14 mouse cellular contexts compared by ENCODE assay signal in genomic region chr4:138267869-138268268, GRCm38 (mm10). TPM values are rescaled to one million over a fixed set of nuclear protein-coding genes. Genes with fewer than 3 reads are reported as not detected.
ATAC-seq and TF ChIP-seq lines count a peak whose summit lies in the region.
"Had no signal": no experiment of that assay in that cellular context is flagged by ENCODE, and none has a peak within 500 bp of the region (broad histone marks: within the 10 kb centered on the region; RNA-seq: fewer than 3 reads in every experiment).

No protein-coding gene starts in this region.

- no peaks in the 10 kb centered on the region for H3K36me3 ChIP-seq in liver, embryonic 16.5 days (ENCODE audit: control insufficient read depth, insufficient read depth)
- H3K36me3 ChIP-seq in liver, embryonic 12.5 days: no peaks in the 10 kb centered on the region
- H3K36me3 ChIP-seq in intestine, embryonic 15.5 days: no peaks in the 10 kb centered on the region
- no peaks in the 10 kb centered on the region for H3K36me3 ChIP-seq in intestine, postnatal 0 days (ENCODE audit: control insufficient read depth, insufficient read depth)
- no peaks in the 10 kb centered on the region for H3K36me3 ChIP-seq in heart, embryonic 12.5 days
- H3K36me3 ChIP-seq: embryonic facial prominence, embryonic 10.5 days; embryonic facial prominence, embryonic 12.5 days; forebrain, embryonic 15.5 days; G1E had no signal

- H3K4me2 ChIP-seq in liver, embryonic 16.5 days (ENCODE audit: low read depth, low read length): no peak overlapping the region
- no peak overlapping the region for H3K4me2 ChIP-seq in liver, embryonic 12.5 days
- H3K4me2 ChIP-seq in intestine, embryonic 15.5 days (replicated peaks): no peak overlapping the region
- 0 out of 2 replicates have a peak overlapping the region, but pooled peaks have one; percentile 17 for H3K4me2 ChIP-seq in intestine, postnatal 0 days (replicated peaks; ENCODE audit: low read depth)
- no peak overlapping the region for H3K4me2 ChIP-seq in heart, embryonic 12.5 days
- H3K4me2 ChIP-seq: embryonic facial prominence, embryonic 12.5 days; forebrain, embryonic 13.5 days; forebrain, embryonic 15.5 days had no signal

- WGBS in liver, embryonic 16.5 days (ENCODE audit: insufficient replicate concordance): 72% methylated on average over 10 of the region's 10 CpGs
- WGBS in liver, embryonic 12.5 days (ENCODE audit: insufficient replicate concordance): 71% methylated on average over 10 of the region's 10 CpGs
- 70% methylated on average over 10 of the region's 10 CpGs for WGBS in intestine, embryonic 15.5 days
- WGBS in intestine, postnatal 0 days: 41% methylated on average over 10 of the region's 10 CpGs
- 81% methylated on average over 10 of the region's 10 CpGs for WGBS in heart, embryonic 12.5 days

- no peak overlapping the region for H3K4me3 ChIP-seq in liver, embryonic 16.5 days (ENCODE audit: low read depth, low read length)
- H3K4me3 ChIP-seq in liver, embryonic 12.5 days: no peak overlapping the region
- H3K4me3 ChIP-seq in intestine, embryonic 15.5 days (replicated peaks): no peak overlapping the region
- no peak overlapping the region for H3K4me3 ChIP-seq in intestine, postnatal 0 days (ENCODE audit: low read depth, low read length)
- H3K4me3 ChIP-seq in heart, embryonic 12.5 days: no peak overlapping the region
- H3K4me3 ChIP-seq: embryonic facial prominence, embryonic 10.5 days; embryonic facial prominence, embryonic 12.5 days; forebrain, embryonic 13.5 days; forebrain, embryonic 15.5 days had no signal

- peaks cover under 1% of the 10 kb centered on the region; the same call in 1 of the 2 replicates for H3K4me1 ChIP-seq in liver, embryonic 16.5 days (ENCODE audit: control insufficient read depth, low read depth, low read length)
- peaks cover 1% of the 10 kb centered on the region; the same call in 1 of the 2 replicates for H3K4me1 ChIP-seq in liver, embryonic 12.5 days
- 0 out of 2 replicates have a peak, but pooled peaks cover 3% of the 10 kb centered on the region for H3K4me1 ChIP-seq in intestine, embryonic 15.5 days (replicated peaks)
- no peaks in the 10 kb centered on the region for H3K4me1 ChIP-seq in intestine, postnatal 0 days (replicated peaks; ENCODE audit: control insufficient read depth, insufficient read depth, low read length)
- H3K4me1 ChIP-seq in heart, embryonic 12.5 days (replicated peaks): peaks cover 8% of the 10 kb centered on the region
- H3K4me1 ChIP-seq: embryonic facial prominence, embryonic 12.5 days had no signal

- no peak for TF ChIP-seq CTCF in intestine, postnatal 0 days (IDR thresholded peaks at IDR 0.05; ENCODE audit: low read depth)

- no peak overlapping the region for H3K27ac ChIP-seq in liver, embryonic 16.5 days (ENCODE audit: low read length)
- no peak overlapping the region for H3K27ac ChIP-seq in liver, embryonic 12.5 days
- H3K27ac ChIP-seq in intestine, embryonic 15.5 days: no peak overlapping the region
- H3K27ac ChIP-seq in intestine, postnatal 0 days (ENCODE audit: low read depth, low read length): no peak overlapping the region
- H3K27ac ChIP-seq in heart, embryonic 12.5 days (ENCODE audit: poor library complexity, severe bottlenecking): no peak overlapping the region
- H3K27ac ChIP-seq: embryonic facial prominence, embryonic 10.5 days; embryonic facial prominence, embryonic 12.5 days; forebrain, embryonic 13.5 days; forebrain, embryonic 15.5 days had no signal

- no peaks in the 10 kb centered on the region for H3K27me3 ChIP-seq in liver, embryonic 16.5 days (ENCODE audit: control insufficient read depth, insufficient read depth, low read depth, low read length)
- peaks cover 28% of the 10 kb centered on the region for H3K27me3 ChIP-seq in liver, embryonic 12.5 days (replicated peaks)
- H3K27me3 ChIP-seq in intestine, embryonic 15.5 days (replicated peaks): no peaks in the 10 kb centered on the region
- no peaks in the 10 kb centered on the region for H3K27me3 ChIP-seq in intestine, postnatal 0 days (replicated peaks; ENCODE audit: control insufficient read depth, insufficient read depth, low read length)
- H3K27me3 ChIP-seq in heart, embryonic 12.5 days (replicated peaks): peaks cover 44% of the 10 kb centered on the region
- H3K27me3 ChIP-seq: Patski had no signal

- no peak overlapping the region for H3K9ac ChIP-seq in liver, embryonic 16.5 days (ENCODE audit: low read depth, low read length)
- no peak overlapping the region for H3K9ac ChIP-seq in liver, embryonic 12.5 days
- H3K9ac ChIP-seq in intestine, embryonic 15.5 days: no peak overlapping the region
- H3K9ac ChIP-seq in intestine, postnatal 0 days (ENCODE audit: low read depth, low read length): no peak overlapping the region
- H3K9ac ChIP-seq in heart, embryonic 12.5 days: no peak overlapping the region
- H3K9ac ChIP-seq: embryonic facial prominence, embryonic 12.5 days; forebrain, embryonic 13.5 days; forebrain, embryonic 15.5 days had no signal

- ATAC-seq in liver, embryonic 16.5 days (ENCODE audit: low read depth): peak; percentile 5; the same call in 1 of the 2 replicates
- ATAC-seq in liver, embryonic 12.5 days: no peak
- ATAC-seq in intestine, embryonic 15.5 days: peak; percentile 57
- ATAC-seq in intestine, postnatal 0 days: peak; percentile 84
- no peak for ATAC-seq in heart, embryonic 12.5 days (ENCODE audit: insufficient number of reproducible peaks, low FRiP score)
- ATAC-seq: activated CD4-positive, CD25-positive, alpha-beta regulatory T cell, adult 4 months; CD4-positive, CD25-positive, alpha-beta regulatory T cell, adult 4 months; forebrain, embryonic 13.5 days; forebrain, embryonic 15.5 days; Patski had no signal

- no peaks in the 10 kb centered on the region for H3K9me3 ChIP-seq in liver, embryonic 16.5 days (replicated peaks; ENCODE audit: control insufficient read depth, low read length)
- no peaks in the 10 kb centered on the region for H3K9me3 ChIP-seq in liver, embryonic 12.5 days (replicated peaks)
- no peaks in the 10 kb centered on the region for H3K9me3 ChIP-seq in intestine, embryonic 15.5 days
- no peaks in the 10 kb centered on the region for H3K9me3 ChIP-seq in intestine, postnatal 0 days (ENCODE audit: control insufficient read depth)
- peaks cover 6% of the 10 kb centered on the region for H3K9me3 ChIP-seq in heart, embryonic 12.5 days (replicated peaks)
- H3K9me3 ChIP-seq: embryonic facial prominence, embryonic 10.5 days; embryonic facial prominence, embryonic 12.5 days; forebrain, embryonic 13.5 days; forebrain, embryonic 15.5 days; G1E had no signal

RNA-seq across cellular contexts. Expression of gene Kif17, which starts 17.6 kb away (rescaled TPM):
- polyA plus RNA-seq in liver, embryonic 16.5 days (2015; fragmentation: Nextera tagmentation; extraction: Ambion mirVana): 0.33 and 0.35 TPM in 2 replicates
- 0.26 and 0.37 TPM in 2 replicates for polyA plus RNA-seq in liver, embryonic 12.5 days (2016; fragmentation: Nextera tagmentation; extraction: Ambion mirVana)
- polyA plus RNA-seq in intestine, embryonic 15.5 days (2015; fragmentation: Nextera tagmentation; extraction: Ambion mirVana): 0.83 and 0.95 TPM in 2 replicates
- 0.78 and 1.1 TPM in 2 replicates for polyA plus RNA-seq in intestine, postnatal 0 days (2015; fragmentation: Nextera tagmentation; extraction: Ambion mirVana)
- 0.44 and 0.52 TPM in 2 replicates for polyA plus RNA-seq in heart, embryonic 12.5 days (2016; fragmentation: Nextera tagmentation; extraction: Ambion mirVana)
- polyA plus RNA-seq: activated CD4-positive, CD25-positive, alpha-beta regulatory T cell, adult 4 months; forebrain, embryonic 11.5 days had no signal

RNA-seq across cellular contexts. Expression of gene Sh2d5, which starts 17.7 kb away (rescaled TPM):
- 0.72 and 0.78 TPM in 2 replicates for polyA plus RNA-seq in liver, embryonic 16.5 days (2015; fragmentation: Nextera tagmentation; extraction: Ambion mirVana)
- polyA plus RNA-seq in liver, embryonic 12.5 days (2016; fragmentation: Nextera tagmentation; extraction: Ambion mirVana): 0.61 and 0.87 TPM in 2 replicates
- polyA plus RNA-seq in intestine, embryonic 15.5 days (2015; fragmentation: Nextera tagmentation; extraction: Ambion mirVana): 0.62 and 0.69 TPM in 2 replicates
- polyA plus RNA-seq in intestine, postnatal 0 days (2015; fragmentation: Nextera tagmentation; extraction: Ambion mirVana): 0.21 and 0.33 TPM in 2 replicates
- 0.31 and 0.41 TPM in 2 replicates for polyA plus RNA-seq in heart, embryonic 12.5 days (2016; fragmentation: Nextera tagmentation; extraction: Ambion mirVana)

RNA-seq across cellular contexts. Expression of gene Ddost, which starts 36.7 kb away (rescaled TPM):
- polyA plus RNA-seq in liver, embryonic 16.5 days (2015; fragmentation: Nextera tagmentation; extraction: Ambion mirVana): 181 and 185 TPM in 2 replicates
- polyA plus RNA-seq in liver, embryonic 12.5 days (2016; fragmentation: Nextera tagmentation; extraction: Ambion mirVana): 206 and 212 TPM in 2 replicates
- 379 and 414 TPM in 2 replicates for polyA plus RNA-seq in intestine, embryonic 15.5 days (2015; fragmentation: Nextera tagmentation; extraction: Ambion mirVana)
- polyA plus RNA-seq in intestine, postnatal 0 days (2015; fragmentation: Nextera tagmentation; extraction: Ambion mirVana): 177 and 178 TPM in 2 replicates
- polyA plus RNA-seq in heart, embryonic 12.5 days (2016; fragmentation: Nextera tagmentation; extraction: Ambion mirVana): 316 and 318 TPM in 2 replicates

RNA-seq across cellular contexts. Expression of gene Hp1bp3, which starts 51.8 kb away (rescaled TPM):
- 38.3 and 40.1 TPM in 2 replicates for polyA plus RNA-seq in liver, embryonic 16.5 days (2015; fragmentation: Nextera tagmentation; extraction: Ambion mirVana)
- polyA plus RNA-seq in liver, embryonic 12.5 days (2016; fragmentation: Nextera tagmentation; extraction: Ambion mirVana): 48.2 and 50.1 TPM in 2 replicates
- 110 and 129 TPM in 2 replicates for polyA plus RNA-seq in intestine, embryonic 15.5 days (2015; fragmentation: Nextera tagmentation; extraction: Ambion mirVana)
- 75.5 and 83.4 TPM in 2 replicates for polyA plus RNA-seq in intestine, postnatal 0 days (2015; fragmentation: Nextera tagmentation; extraction: Ambion mirVana)
- polyA plus RNA-seq in heart, embryonic 12.5 days (2016; fragmentation: Nextera tagmentation; extraction: Ambion mirVana): 109 and 114 TPM in 2 replicates

RNA-seq across cellular contexts. Expression of gene Pink1, which starts 58.2 kb away (rescaled TPM):
- polyA plus RNA-seq in liver, embryonic 16.5 days (2015; fragmentation: Nextera tagmentation; extraction: Ambion mirVana): 32.8 and 39.6 TPM in 2 replicates
- 28.8 and 30.2 TPM in 2 replicates for polyA plus RNA-seq in liver, embryonic 12.5 days (2016; fragmentation: Nextera tagmentation; extraction: Ambion mirVana)
- 35.9 and 36.1 TPM in 2 replicates for polyA plus RNA-seq in intestine, embryonic 15.5 days (2015; fragmentation: Nextera tagmentation; extraction: Ambion mirVana)
- polyA plus RNA-seq in intestine, postnatal 0 days (2015; fragmentation: Nextera tagmentation; extraction: Ambion mirVana): 65.8 and 71.7 TPM in 2 replicates
- 72.6 and 78.6 TPM in 2 replicates for polyA plus RNA-seq in heart, embryonic 12.5 days (2016; fragmentation: Nextera tagmentation; extraction: Ambion mirVana)

Comparison
In these comparisons a context has a peak if more than half of its experiments do, and no peak if none do; other contexts are left out.
1. ATAC-seq: peak in liver, embryonic 16.5 days (single experiment), intestine, embryonic 15.5 days (single experiment) and intestine, postnatal 0 days (single experiment); none in liver, embryonic 12.5 days (single experiment) and heart, embryonic 12.5 days (single experiment).